Mouse (Mus musculus) forebrain, embryonic 10.5 days (tissue): ENCODE measurements around the gene Apaf1. TPM values are rescaled to one million over a fixed set of nuclear protein-coding genes. Genes with fewer than 3 reads are reported as not detected.

Experiments used
- DNase-seq: peaks from one replicate; pipeline ENCODE4 v3.0.0-alpha.2; 2017; ENCODE audit warnings: low spot score; ENCODE audit errors: extremely low spot score
- H3K27ac ChIP-seq: fragments of 300-500 bp; sonication (generic); 2 replicates; pipeline ENCODE4 v1.5.1; 2016; ENCODE audit warnings: mild to moderate bottlenecking
- H3K27me3 ChIP-seq: fragments of 300-500 bp; sonication (generic); 2 replicates; pipeline ENCODE4 v1.6.1; 2016; ENCODE audit warnings: mild to moderate bottlenecking; ENCODE audit not compliant: poor library complexity, severe bottlenecking
- H3K36me3 ChIP-seq: fragments of 300-500 bp; sonication (generic); replicated peaks from 2 replicates; pipeline ENCODE4 v1.6.1; 2016; ENCODE audit warnings: mild to moderate bottlenecking, moderate library complexity
- H3K4me1 ChIP-seq: fragments of 300-500 bp; sonication (generic); 2 replicates; pipeline ENCODE4 v1.6.1; 2016
- H3K4me3 ChIP-seq: fragments of 300-500 bp; sonication (generic); 2 replicates; pipeline ENCODE4 v1.5.1; 2016; ENCODE audit warnings: mild to moderate bottlenecking, moderate library complexity
- H3K9me3 ChIP-seq: fragments of 300-500 bp; sonication (generic); 2 replicates; pipeline ENCODE4 v1.6.1; 2016; ENCODE audit warnings: mild to moderate bottlenecking, moderate library complexity
- WGBS: fragments of 180-500 bp; shearing (Covaris S2); methylation state at CpG from one replicate; pipeline ENCODE4 v1.1.7; 2016; 5-methylcytosine and 5-hydroxymethylcytosine counted together
- polyA plus RNA-seq: library from polyadenylated mRNA; unstranded; fragments of >200 nt; fragmentation: Nextera tagmentation; extraction: Ambion mirVana; gene quantifications from 2 replicates; pipeline ENCODE4 v1.2.1, GENCODE M21; 2016

Apaf1 gene
- polyA plus RNA-seq, 1 experiment from 2014 or later, result 20.0 TPM

GRCm38 (mm10) chr10:91001421-91001820, 81.1 kb downstream of the Apaf1 start:
- H3K9me3 ChIP-seq, result no peaks in the 10 kb centered on the region
- no peaks in the 10 kb centered on the region for H3K27me3 ChIP-seq
- WGBS, result 92% methylated on average over 13 of the region's 13 CpGs
- H3K4me3 ChIP-seq, result no peak overlapping the region
- H3K27ac ChIP-seq, result no peak overlapping the region
- H3K36me3 ChIP-seq, result peaks cover 34% of the 10 kb centered on the region
- no peak for DNase-seq
- no peaks in the 10 kb centered on the region for H3K4me1 ChIP-seq

DNA sequence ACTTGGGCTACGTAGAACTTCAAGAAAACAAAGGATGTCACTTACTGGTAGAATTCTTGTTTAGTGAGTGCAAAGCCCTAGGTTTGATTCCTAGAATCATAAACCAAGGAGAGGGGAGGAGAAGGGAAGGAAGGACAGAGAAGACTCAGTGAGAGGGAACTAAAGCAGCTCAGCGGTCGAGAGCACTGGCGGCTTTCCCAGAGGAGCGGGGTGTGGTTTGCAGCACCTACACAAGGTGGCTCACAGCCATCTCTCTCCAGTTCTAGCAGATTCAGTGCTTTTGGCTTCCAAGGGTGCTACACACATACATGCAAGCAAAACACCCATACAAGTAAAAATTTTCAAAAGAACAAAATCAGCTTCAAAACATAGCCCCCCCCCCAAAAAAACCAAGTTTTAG, 82.7 kb downstream of the Apaf1 start:
- Histone ChIP-seq H3K27ac (no peak overlapping the region), H3K27me3 (no peaks in the 10 kb centered on the region), H3K4me3 (no peak overlapping the region), H3K36me3 (peaks cover 47% of the 10 kb centered on the region), H3K4me1 (no peaks in the 10 kb centered on the region), H3K9me3 (no peaks in the 10 kb centered on the region)
- no peak for DNase-seq
- WGBS, result 89% methylated on average over 5 of the region's 5 CpGs

DNA sequence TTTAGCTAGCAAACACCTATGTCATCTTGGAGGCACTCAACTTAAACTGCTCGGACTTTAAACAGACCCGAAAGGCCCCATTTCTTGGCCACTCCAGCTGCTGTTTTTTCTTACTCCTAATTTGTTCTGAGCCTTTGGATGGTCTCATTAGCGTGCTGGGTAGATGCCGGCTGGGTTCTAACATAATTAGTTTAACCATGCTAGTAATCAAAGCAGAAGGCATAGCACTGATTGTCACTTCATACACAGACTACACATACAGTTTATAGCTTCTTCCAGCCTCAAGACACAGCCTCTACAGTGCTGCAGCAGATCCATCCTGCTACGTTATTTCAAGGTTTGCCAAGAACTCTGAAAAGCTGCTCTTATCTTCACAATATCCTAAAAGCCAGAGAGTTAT, 88.7 kb downstream of the Apaf1 start:
- Histone ChIP-seq H3K4me1 (no peaks in the 10 kb centered on the region), H3K36me3 (peaks cover 53% of the 10 kb centered on the region), H3K27me3 (no peaks in the 10 kb centered on the region), H3K4me3 (no peak overlapping the region), H3K9me3 (no peaks in the 10 kb centered on the region), H3K27ac (no peak overlapping the region)
- 89% methylated on average over 5 of the region's 5 CpGs for WGBS
- DNase-seq, result no peak

GRCm38 (mm10) chr10:90992237-90992636, 90.3 kb downstream of the Apaf1 start:
- WGBS, result 93% methylated on average over 6 of the region's 6 CpGs
- H3K36me3 ChIP-seq, result peaks cover 44% of the 10 kb centered on the region
- no peaks in the 10 kb centered on the region for H3K9me3 ChIP-seq
- H3K27ac ChIP-seq, result no peak overlapping the region
- H3K4me3 ChIP-seq, result no peak overlapping the region
- no peaks in the 10 kb centered on the region for H3K27me3 ChIP-seq
- DNase-seq, result no peak
- H3K4me1 ChIP-seq, result no peaks in the 10 kb centered on the region

DNA sequence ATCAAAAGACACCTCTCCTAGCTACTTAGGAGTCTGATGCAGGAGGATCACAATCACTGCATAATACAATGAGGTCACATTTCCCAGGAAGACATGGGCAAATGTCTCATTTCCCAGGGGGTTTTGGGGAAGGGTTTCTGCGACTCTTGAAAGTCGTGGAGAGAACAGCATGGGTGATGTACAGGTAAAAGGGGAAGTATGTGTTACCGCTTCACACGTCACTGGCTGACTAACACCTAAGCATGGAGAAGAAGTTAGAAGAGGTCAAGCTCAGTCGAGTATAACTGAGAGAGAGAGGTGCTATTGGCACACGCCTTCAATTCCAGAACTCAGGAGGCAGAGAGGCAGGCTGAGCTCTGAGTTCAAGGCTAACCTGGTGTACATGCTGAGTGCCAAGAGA, 92.2 kb downstream of the Apaf1 start:
- Histone ChIP-seq H3K27me3 (no peaks in the 10 kb centered on the region), H3K4me3 (no peak overlapping the region), H3K9me3 (no peaks in the 10 kb centered on the region), H3K36me3 (peaks cover 28% of the 10 kb centered on the region), H3K4me1 (no peaks in the 10 kb centered on the region), H3K27ac (no peak overlapping the region)
- 89% methylated on average over 6 of the region's 6 CpGs for WGBS
- no peak for DNase-seq

GRCm38 (mm10) chr10:90983046-90983445, 99.5 kb downstream of the Apaf1 start:
- Histone ChIP-seq H3K36me3 (no peaks in the 10 kb centered on the region; the same call in 1 of the 2 replicates), H3K27ac (no peak overlapping the region), H3K27me3 (no peaks in the 10 kb centered on the region), H3K4me1 (no peaks in the 10 kb centered on the region), H3K9me3 (peaks cover 3% of the 10 kb centered on the region; the same call in 1 of the 2 replicates), H3K4me3 (no peak overlapping the region)
- WGBS, result 94% methylated on average over 8 of the region's 8 CpGs
- DNase-seq, result no peak

DNA sequence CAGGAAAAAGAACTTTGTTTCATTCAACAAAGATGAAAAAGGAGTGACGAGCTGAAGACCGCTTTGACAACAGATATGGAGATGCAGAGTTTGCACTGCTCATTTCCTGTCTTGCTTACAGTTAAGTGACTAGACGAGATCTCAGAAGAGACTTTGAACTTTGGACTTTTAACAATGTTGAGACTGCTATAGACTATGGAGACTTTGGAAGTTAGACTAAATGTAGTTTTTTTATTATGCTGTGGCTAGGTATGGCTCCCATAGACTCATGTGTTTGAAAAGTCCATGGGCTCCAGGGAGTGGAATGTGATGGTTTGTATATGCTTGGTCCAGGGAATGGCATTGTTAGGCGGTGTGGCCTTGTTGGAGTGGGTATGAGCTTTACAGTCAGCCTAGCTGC, 100.8 kb downstream of the Apaf1 start:
- Histone ChIP-seq H3K4me3 (no peak overlapping the region), H3K4me1 (no peaks in the 10 kb centered on the region), H3K27me3 (no peaks in the 10 kb centered on the region), H3K27ac (no peak overlapping the region), H3K36me3 (no peaks in the 10 kb centered on the region; the same call in 1 of the 2 replicates), H3K9me3 (peaks cover 3% of the 10 kb centered on the region; the same call in 1 of the 2 replicates)
- WGBS, result 94% methylated on average over 4 of the region's 4 CpGs
- DNase-seq, result no peak

DNA sequence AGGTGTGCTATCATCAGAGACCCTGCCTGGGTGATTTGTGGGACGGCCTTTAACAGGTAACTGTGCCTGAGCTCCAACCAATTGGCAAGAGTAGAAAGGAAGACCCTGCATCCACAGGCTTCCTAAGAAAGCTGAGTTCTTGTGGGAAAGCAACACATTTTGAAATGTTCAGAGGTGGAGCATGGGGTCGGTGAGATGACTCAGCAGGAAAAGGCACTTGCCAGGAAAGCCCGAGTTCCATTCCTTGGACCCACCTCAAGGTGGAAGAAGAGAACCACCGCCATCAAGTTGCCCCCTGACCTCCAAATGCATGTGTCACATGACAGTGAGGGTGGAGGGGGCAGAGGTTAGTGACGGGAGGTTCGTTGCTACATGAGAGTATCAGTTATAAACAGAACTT, 108.1 kb downstream of the Apaf1 start:
- Histone ChIP-seq H3K4me1 (peaks cover 15% of the 10 kb centered on the region), H3K27me3 (peaks cover 23% of the 10 kb centered on the region), H3K9me3 (no peaks in the 10 kb centered on the region), H3K4me3 (no peak overlapping the region), H3K36me3 (no peaks in the 10 kb centered on the region), H3K27ac (no peak overlapping the region)
- no peak for DNase-seq
- WGBS, result 89% methylated on average over 6 of the region's 6 CpGs

DNA sequence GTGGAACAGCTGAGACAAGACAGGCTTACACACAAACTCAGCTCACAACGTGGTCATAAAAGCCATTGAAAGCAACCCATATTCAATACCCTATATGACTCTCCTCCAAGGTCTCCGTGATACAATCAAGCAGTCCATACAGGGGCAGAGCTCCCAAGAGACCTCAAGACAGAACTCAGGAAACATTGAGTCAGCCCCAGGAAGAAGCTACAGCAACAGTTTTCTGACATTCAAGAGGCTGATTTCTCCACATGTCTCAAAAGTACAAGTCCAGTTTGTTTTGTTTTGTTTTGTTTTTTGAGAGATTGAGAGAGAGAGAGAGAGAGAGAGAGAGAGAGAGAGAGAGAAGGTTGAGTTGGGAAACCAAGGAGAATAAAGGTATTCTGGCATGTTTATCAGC, 108.5 kb downstream of the Apaf1 start:
- no peaks in the 10 kb centered on the region for H3K9me3 ChIP-seq
- WGBS, result 83% methylated on average over 2 of the region's 2 CpGs
- DNase-seq, result no peak

DNA sequence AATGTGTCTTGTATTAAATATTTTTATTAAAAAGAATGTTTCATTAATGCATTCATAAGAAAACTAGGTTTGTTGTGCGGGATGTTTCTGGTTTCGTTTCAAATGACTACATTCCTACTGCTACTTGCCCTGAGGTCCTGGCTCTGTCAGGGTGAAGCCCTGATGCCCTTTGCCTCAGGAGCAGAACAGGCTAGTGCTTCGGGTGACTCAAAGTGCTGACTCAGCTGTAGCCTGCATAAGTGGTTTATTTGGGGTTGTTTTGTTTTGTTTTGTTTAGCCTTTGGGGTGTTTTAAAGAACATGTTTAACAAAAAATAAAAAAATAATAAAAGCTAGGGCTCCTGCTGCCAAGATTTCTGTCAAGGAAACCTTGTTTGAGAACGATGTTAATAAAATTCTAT, 112.0 kb downstream of the Apaf1 start:
- peaks cover 38% of the 10 kb centered on the region for H3K4me1 ChIP-seq
- no peak for DNase-seq
- H3K27me3 ChIP-seq, result peaks cover 62% of the 10 kb centered on the region
- H3K9me3 ChIP-seq, result no peaks in the 10 kb centered on the region
- H3K27ac ChIP-seq, result no peak overlapping the region
- H3K36me3 ChIP-seq, result no peaks in the 10 kb centered on the region
- WGBS, result 36% methylated on average over 4 of the region's 4 CpGs
- H3K4me3 ChIP-seq, result no peak overlapping the region

More for the DNA sequence above, 108.5 kb downstream of the Apaf1 start:
- H3K4me3 ChIP-seq, result no peak overlapping the region
- H3K4me1 ChIP-seq, result peaks cover 19% of the 10 kb centered on the region
- H3K27me3 ChIP-seq, result peaks cover 27% of the 10 kb centered on the region
- H3K27ac ChIP-seq, result no peak overlapping the region
- H3K36me3 ChIP-seq, result no peaks in the 10 kb centered on the region

DNA sequence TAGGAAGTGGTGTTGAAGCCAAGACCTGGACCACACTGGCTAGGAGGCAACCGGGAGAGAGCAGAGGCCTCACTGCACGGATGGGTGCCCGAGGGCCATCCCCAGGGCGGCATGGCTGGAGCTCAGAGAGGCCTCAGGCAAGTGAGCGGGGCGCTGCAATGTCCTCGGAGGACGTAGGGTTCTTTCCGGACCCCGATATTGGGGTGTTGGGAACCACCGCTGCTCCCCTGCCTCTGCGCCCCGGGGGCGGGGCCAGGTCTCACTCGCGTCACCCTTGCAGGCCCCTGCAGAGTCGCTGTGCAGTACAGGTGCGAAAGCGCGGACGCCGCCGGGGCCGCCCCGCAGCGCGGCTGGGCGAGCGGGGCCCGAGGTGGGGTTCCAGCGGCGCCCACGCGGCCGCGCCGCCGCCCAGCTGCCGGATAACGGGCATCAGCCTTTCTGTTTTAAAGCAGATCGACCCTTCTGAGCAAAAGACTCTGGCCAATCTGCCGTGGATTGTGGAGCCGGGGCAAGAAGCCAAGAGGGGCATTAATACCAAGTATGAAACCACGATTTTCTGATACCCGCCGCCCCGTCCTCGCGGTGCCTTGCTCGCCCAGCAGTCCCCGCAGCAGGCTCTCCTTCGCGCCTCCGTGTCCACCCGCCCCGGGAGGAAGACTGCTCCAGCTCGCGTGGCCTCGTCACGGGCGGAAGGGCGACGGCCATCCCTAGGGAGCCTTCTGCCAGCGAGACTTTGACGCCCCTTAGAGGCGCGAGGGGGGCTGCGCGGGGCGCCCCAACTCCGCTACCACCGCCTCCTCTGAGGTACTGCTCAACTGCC, 113.0 kb downstream of the Apaf1 start:
- 1% methylated on average over 72 of the region's 72 CpGs for WGBS
- H3K36me3 ChIP-seq, result no peaks in the 10 kb centered on the region
- H3K9me3 ChIP-seq, result no peaks in the 10 kb centered on the region
- peaks cover 71% of the 10 kb centered on the region for H3K27me3 ChIP-seq
- H3K27ac ChIP-seq, result peak overlapping the region; percentile 72
- H3K4me1 ChIP-seq, result peaks cover 38% of the 10 kb centered on the region
- peak overlapping the region; percentile 63 for H3K4me3 ChIP-seq
- DNase-seq, result peak; percentile 48

- DNase-seq, result no peak
- Histone ChIP-seq H3K27me3 (peaks cover 71% of the 10 kb centered on the region), H3K36me3 (no peaks in the 10 kb centered on the region), H3K27ac (no peak overlapping the region), H3K4me3 (no peak overlapping the region), H3K9me3 (no peaks in the 10 kb centered on the region), H3K4me1 (peaks cover 42% of the 10 kb centered on the region)
- WGBS, result 94% methylated on average over 10 of the region's 10 CpGs
Measured at GRCm38 (mm10) chr10:90968247-90968646, 114.3 kb downstream of the Apaf1 start.

- DNase-seq, result no peak
Measured at GRCm38 (mm10) chr10:90966821-90967220, 115.7 kb downstream of the Apaf1 start.

More at GRCm38 (mm10) chr10:90966821-90967220, 115.7 kb downstream of the Apaf1 start:
- Histone ChIP-seq H3K27me3 (peaks cover 67% of the 10 kb centered on the region), H3K4me1 (peaks cover 42% of the 10 kb centered on the region), H3K27ac (no peak overlapping the region), H3K9me3 (no peaks in the 10 kb centered on the region), H3K36me3 (no peaks in the 10 kb centered on the region), H3K4me3 (no peak overlapping the region)
- WGBS, result 31% methylated on average over 9 of the region's 9 CpGs
